Mouse (Mus musculus) neural tube, embryonic 14.5 days (tissue): ENCODE results near the gene Necap1. TPM values are rescaled to one million over a fixed set of nuclear protein-coding genes. Genes with fewer than 3 reads are reported as not detected.

ENCODE experiments used
- microRNA-seq: library from miRNA; unstranded; fragments of <30 nt; microRNA quantifications from one replicate; pipeline ENCODE4, GENCODE M21; 2016
- polyA plus RNA-seq: library from polyadenylated mRNA; unstranded; fragments of >200 nt; fragmentation: Nextera tagmentation; extraction: Ambion mirVana; gene quantifications from 2 replicates; pipeline ENCODE4 v1.2.1, GENCODE M21; 2014

Necap1 gene
- polyA plus RNA-seq, 1 experiment from 2014 or later = 177 TPM

Small RNAs within 50 kb of the gene (microRNA-seq; reads per million reads assigned to microRNA genes)
- gene Mir7231 = not detected

Other genes with a start within 250 kb of the Necap1 start
- gene Dppa3, start 248.1 kb upstream of the Necap1 start, polyA plus RNA-seq = not detected in 2 replicates
- gene Nanog, start 167.0 kb upstream of the Necap1 start, polyA plus RNA-seq = 0.29 and 0.30 TPM in 2 replicates
- 44.3 and 45.4 TPM in 2 replicates for gene Slc2a3, start 72.8 kb upstream of the Necap1 start, polyA plus RNA-seq
- gene Foxj2, start 54.6 kb upstream of the Necap1 start, polyA plus RNA-seq = 8.8 and 9.8 TPM in 2 replicates
- 0.72 and 2.7 TPM in 2 replicates for gene C3ar1, start 18.3 kb upstream of the Necap1 start, polyA plus RNA-seq
- 0.13 and 1.5 TPM in 2 replicates for gene Clec4a1, start 47.4 kb downstream of the Necap1 start, polyA plus RNA-seq
- 0.99 TPM in 1 of 2 replicates, not detected in the other for gene Clec4a3, start 78.0 kb downstream of the Necap1 start, polyA plus RNA-seq
- gene Clec4a4, start 115.9 kb downstream of the Necap1 start, polyA plus RNA-seq = not detected in 2 replicates
- gene Clec4b1, start 175.5 kb downstream of the Necap1 start, polyA plus RNA-seq = not detected in 2 replicates
- gene Clec4a2, start 232.0 kb downstream of the Necap1 start, polyA plus RNA-seq = 2.3 TPM in 1 of 2 replicates, not detected in the other